Mouse (Mus musculus) effector memory CD4-positive, alpha-beta T cell, adult 5 months (primary cell): ENCODE results near the gene Igfbp6. TPM values are rescaled to one million over a fixed set of nuclear protein-coding genes. Genes with fewer than 3 reads are reported as not detected.

Experiments
- polyA plus RNA-seq: library from polyadenylated mRNA; unstranded; fragments of 100-300 nt; shearing (Covaris generic); gene quantifications from one replicate; pipeline ENCODE4 v1.2.1, GENCODE M21; 2017

Gene Igfbp6
- polyA plus RNA-seq = 0.56 TPM

GRCm38 (mm10) chr15:102144274-102144711 lies at the start of gene Igfbp6:
Gene Igfbp6 (plus strand): TSS chr15:102144362.

GRCm38 (mm10) chr15:102100161-102100981 lies 43.8 kb upstream of the Igfbp6 start, which contains the start of gene Tns2:
Gene Tns2 (plus strand): TSS chr15:102100413.

GRCm38 (mm10) chr15:102136129-102136758 lies 7.9 kb upstream of the Igfbp6 start, which contains the start of gene Spryd3:
Gene Spryd3 (minus strand): TSS chr15:102136234.

GRCm38 (mm10) chr15:102150301-102151135 lies 6.4 kb downstream of the Igfbp6 start, which contains the start of gene Soat2:
Gene Soat2 (plus strand): TSS chr15:102150526.

Other genes with a start within 250 kb of the Igfbp6 start
- not detected for gene Krt4, start 219.6 kb upstream of the Igfbp6 start, polyA plus RNA-seq
- gene Krt79, start 204.0 kb upstream of the Igfbp6 start, polyA plus RNA-seq = not detected
- gene Krt78, start 190.1 kb upstream of the Igfbp6 start, polyA plus RNA-seq = not detected
- not detected for gene Krt8, start 139.9 kb upstream of the Igfbp6 start, polyA plus RNA-seq
- gene Krt18, start 116.2 kb upstream of the Igfbp6 start, polyA plus RNA-seq = not detected
- 90.3 TPM for gene Eif4b, start 70.6 kb upstream of the Igfbp6 start, polyA plus RNA-seq
- 3.1 TPM for gene Tns2, start 43.9 kb upstream of the Igfbp6 start, polyA plus RNA-seq
- 42.3 TPM for gene Spryd3, start 8.1 kb upstream of the Igfbp6 start, polyA plus RNA-seq
- gene Soat2, start 6.2 kb downstream of the Igfbp6 start, polyA plus RNA-seq = 6.2 TPM
- gene Zfp740, start 58.9 kb downstream of the Igfbp6 start, polyA plus RNA-seq = 93.1 TPM
- gene Csad, start 60.4 kb downstream of the Igfbp6 start, polyA plus RNA-seq = 9.2 TPM
- 974 TPM for gene Itgb7, start 87.6 kb downstream of the Igfbp6 start, polyA plus RNA-seq
- 25.5 TPM for gene Rarg, start 113.2 kb downstream of the Igfbp6 start, polyA plus RNA-seq
- not detected for gene Gm9918, start 126.2 kb downstream of the Igfbp6 start, polyA plus RNA-seq
- gene Mfsd5, start 135.1 kb downstream of the Igfbp6 start, polyA plus RNA-seq = 36.3 TPM
- 0.50 TPM for gene Espl1, start 151.9 kb downstream of the Igfbp6 start, polyA plus RNA-seq
- 472 TPM for gene Pfdn5, start 181.8 kb downstream of the Igfbp6 start, polyA plus RNA-seq
- gene Myg1, start 187.3 kb downstream of the Igfbp6 start, polyA plus RNA-seq = 43.2 TPM
- 37.0 TPM for gene Aaas, start 206.4 kb downstream of the Igfbp6 start, polyA plus RNA-seq
- gene Sp7, start 222.8 kb downstream of the Igfbp6 start, polyA plus RNA-seq = not detected